Mouse (Mus musculus) gastrocnemius, postnatal 10 days (tissue): ENCODE data around the gene Fgfrl1. TPM values are rescaled to one million over a fixed set of nuclear protein-coding genes. Genes with fewer than 3 reads are reported as not detected.
"Not testable (repeated sequence)": the region's sequence is repeated elsewhere in the genome, so short reads cannot be mapped to it uniquely, and the experiment has no call there.

ENCODE experiments used
- DNase-seq: peaks from one replicate; pipeline ENCODE4 v3.0.0; 2021; ENCODE audit warnings: mixed read lengths
- total RNA-seq, 2 experiments: library from RNA; stranded (reverse); gene quantifications; 2 replicates each; pipeline ENCODE4 v1.2.3; 2021

Gene Fgfrl1
- total RNA-seq, 2 experiments from 2014 or later, result 67.3 to 80.5 TPM

DNA sequence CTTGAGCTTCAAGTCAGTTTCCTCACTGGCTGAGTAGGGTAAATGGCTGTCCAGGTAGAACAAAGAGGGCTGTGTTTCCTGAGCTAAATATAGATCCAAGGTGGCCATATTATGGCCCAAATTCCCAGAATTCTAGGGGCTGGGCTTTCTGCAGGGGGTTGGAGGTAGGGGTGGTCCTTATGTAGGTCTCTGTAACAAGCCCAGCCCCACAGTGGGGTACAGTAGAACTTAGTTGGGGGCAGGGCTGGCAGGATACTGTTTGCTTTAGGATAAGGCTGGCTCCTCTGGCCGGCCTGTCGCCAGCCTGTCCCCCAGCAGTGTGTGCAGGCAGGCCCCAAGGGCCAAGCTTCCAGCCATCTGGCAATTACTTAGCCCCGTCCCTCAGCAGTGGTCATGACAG is 8.2 kb downstream of the Fgfrl1 start:
- no peak for DNase-seq

DNA sequence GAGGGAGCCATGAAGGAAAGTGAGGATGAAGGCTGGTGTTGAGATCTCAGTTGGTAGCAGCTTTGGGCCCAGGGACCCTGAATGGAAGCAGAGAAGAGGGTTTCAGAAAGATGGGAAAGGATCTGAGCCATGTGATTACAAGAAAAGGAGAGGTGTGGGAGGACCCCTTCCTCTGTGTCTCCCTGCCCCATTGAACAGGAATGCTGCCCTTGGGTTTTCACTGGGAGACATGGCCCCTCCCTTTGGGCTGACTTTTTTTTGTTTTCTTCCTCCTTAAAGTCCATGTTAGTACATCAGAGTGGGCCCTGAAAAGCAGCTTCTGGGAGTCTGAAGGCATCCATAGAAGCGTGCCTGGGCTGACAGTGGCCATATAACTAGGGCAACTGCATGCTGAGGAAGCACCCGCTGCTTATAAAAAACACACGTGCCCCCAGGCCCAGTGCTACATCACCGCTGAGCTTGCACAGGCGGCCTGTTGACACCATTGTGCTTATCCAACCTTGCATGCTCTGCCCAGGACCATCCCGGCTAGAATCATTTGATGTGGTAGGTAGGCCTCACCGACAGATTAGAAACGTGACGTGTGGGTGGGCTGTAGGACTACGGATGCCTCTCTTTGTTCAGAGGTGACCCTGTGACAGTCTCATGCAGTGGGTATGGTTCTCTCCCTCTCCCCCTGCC is 9.3 kb downstream of the Fgfrl1 start:
- DNase-seq, result no peak

DNA sequence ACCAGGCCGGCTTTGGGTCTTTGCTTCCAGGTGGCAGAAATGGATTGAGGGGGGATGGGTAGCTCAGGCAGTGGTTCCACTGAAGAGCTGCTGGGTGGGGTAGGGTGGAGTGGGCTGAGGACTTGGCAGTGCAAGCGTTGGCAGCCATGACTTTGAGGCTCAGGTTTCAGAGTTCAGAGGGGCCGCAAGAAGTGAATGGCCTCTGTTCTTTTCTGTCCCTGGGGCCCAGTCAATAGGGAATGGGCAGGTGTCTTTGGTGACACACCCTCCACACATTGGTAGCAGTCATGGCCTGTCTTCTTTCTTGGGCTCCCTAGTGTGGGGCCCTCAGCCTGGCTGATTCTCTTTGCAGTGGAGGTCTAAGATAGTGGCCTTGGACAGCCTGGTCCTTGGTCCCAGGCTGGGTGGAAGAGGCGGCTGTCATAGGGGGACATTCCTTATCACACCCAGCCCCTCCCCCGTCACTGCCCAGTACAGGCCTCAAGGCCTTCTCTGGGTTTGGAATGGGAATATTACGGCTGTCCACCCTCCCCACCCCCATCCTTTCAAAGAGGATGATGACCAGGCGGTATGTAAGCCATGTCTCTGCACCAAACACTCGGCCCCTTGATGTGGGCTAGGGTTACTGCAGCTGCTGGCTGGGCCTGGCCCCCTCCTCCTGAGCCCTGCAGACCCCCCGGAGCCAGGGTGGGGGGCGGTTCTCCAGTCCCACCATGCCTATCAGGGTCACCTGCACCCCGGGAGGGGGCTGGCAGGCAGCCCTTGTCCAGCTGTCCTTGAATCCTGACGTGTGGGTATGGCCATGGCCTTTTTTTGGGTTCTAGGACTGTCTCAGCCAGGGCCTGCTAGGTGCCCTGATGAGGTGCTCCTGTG is 11.8 kb downstream of the Fgfrl1 start:
- DNase-seq, result no peak

DNA sequence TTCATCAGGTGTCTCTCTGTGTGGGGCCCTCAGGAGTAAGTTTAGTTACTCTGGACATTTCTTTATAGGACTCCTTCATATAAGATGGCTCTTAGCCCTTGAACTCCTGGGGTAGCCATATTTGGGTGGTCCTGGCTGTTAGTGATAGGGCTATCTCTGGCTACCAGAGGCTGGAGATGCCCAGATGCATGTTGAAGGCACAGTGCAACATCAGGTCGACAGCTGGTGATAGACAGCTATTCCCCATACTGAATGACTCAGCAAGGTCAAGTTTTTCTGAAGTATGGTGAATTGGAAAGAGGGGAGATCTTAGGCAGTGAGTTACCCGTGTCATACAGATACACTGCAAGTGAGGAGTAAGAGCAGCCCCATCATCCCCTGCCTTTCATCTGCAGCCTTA is 15.6 kb downstream of the Fgfrl1 start:
- DNase-seq, result no peak

DNA sequence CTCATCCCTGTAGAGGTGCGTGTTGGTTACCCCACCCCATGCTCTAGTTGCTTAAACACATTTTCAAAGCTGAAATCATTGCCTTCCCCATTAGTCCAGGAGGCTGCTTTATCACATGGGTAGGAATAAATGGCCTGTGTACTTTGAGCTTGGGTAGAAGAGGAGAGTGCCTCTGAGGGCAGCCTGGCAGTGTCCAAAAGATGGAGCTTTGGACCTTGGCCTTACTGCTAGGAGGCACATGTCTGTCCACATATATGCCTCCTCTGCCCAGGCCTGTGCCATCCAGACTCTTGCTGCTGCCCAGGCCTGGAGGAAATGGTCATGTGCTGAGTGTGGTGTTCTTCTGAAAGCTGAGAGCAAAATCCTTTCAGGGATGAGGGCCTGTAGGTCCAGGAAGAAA is 16.2 kb downstream of the Fgfrl1 start:
- no peak for DNase-seq

DNA sequence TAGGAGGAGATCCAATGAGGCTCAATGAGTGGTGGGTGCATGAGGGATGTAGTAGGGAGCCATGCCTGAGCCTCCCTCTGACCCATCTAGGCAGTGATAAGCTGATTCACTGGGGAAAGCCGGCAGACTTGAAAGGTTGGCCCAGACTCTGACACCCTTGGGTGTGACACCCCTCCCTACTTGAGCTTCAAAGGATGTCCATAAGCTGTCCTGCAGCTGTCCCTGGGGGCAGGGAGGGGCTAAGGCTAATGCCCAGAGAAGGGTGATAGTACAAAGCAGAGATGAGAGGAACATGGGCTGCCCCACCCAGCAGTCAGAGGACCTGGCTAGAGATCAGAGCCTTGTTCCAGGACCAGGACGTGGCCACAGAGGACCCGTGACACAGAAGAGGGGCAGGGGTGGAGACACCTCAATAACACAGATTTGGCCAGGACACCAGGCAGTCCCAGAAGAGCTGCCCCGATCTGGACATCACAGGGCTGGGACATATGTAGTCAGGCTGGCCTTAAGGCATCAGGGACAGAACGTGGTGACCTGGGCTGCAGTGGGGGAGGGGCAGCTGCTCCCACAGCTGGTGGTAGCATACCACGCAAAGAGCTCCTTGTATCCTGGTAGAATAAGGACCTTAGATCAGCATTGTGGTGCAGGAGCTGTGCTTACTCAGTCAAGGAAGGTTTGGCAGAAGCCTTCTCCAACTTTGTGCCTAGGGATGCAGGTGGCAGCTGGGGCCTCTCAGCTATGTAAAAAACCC is 17.0 kb downstream of the Fgfrl1 start:
- no peak for DNase-seq

DNA sequence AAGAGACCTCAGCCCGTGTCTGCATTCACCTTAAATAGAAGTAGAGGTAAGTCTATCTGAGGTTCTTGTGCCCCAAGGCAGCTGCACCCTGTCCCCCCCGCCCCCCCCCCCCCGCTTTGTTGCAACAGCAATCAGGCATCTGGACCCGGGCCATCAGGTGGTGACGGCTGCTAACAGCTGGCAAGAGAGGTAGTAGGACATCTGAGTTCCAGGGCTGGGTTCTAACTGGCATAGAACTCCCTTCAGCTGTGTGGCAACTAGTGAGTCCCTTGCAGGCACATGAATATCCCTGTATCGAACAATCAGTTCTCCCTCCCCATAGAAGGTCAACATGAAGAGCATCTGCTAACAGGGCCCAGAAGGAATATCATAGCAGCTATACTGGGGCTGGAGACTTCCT is 19.8 kb downstream of the Fgfrl1 start:
- DNase-seq, result no peak

DNA sequence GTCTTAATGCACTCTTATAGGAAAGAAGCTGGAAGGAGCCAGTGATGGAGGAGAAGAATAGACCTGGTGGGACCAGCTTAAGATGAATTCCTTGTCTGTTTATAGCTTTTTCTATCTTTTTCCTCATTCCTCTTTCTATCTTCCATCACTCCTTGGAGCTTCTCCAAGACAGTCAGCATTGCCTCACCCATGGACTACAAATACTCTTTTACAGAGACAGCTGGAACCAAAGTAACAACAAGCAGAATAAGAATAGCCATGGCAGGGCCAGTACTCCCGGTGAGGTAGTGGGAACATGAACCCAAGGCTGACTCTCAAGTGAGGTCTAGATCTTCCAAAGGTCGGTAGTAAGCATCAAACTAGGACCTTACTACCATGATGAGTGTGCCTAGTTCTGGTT is 20.9 kb downstream of the Fgfrl1 start:
- DNase-seq, result no peak

DNA sequence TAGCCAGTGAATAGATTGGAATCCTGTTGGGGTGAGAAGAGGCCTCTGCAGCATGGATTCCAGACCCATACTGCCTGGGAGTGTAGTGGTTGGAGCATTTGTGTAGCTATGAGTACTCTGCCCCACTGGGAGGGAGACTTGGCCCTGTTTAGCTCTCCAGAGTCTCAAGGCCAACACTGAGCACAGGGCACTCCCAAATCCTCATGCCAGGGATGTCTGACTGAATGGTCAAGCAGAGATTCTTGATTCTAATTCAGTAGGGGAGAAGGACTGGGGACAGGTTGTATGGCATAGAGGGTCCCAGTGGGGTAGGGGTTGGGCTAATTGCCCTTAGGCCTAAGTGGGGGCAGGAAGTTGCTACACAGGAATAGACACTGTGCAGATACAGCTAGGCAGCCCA is 21.5 kb downstream of the Fgfrl1 start:
- no peak for DNase-seq

DNA sequence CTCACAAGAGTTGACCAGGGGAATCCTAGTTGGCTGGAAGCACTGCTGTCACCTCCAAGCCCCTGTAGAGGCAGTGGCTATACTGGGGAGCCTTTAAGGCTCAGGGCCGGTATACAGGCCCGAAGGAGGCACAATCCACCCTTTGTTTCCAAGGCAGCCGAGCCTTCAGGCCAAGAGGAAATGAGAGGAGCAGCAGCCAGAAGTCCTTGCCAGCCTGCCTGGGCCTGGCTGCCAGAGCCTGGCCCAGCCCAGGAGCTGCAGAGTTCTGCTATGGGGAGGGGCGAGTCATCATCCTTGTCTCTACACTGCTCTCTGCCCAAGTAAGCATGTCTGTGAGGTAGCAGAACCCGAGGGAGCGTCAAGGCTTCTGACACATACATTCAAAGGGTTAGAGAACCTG is 22.0 kb downstream of the Fgfrl1 start:
- no peak for DNase-seq

DNA sequence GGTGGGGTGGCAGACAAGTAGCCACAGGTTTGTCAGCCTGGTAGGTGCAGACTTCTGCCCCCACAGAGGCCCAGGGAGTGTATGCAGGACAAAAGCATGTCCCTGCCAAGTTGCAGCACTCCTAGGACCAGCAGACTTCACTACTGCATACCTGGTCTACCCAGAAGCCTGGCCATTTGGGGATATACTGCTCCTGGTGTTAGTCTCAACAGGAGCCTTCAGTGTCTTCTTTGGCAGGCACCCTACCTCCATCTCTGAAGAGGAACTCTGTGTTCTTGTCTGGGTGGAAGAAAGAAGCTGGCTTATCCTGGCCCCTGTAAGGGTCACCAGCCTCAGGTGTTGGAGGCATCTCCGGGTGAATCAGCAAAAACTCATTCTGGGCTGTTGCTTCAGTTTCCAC is 23.8 kb downstream of the Fgfrl1 start:
- DNase-seq, result no peak

DNA sequence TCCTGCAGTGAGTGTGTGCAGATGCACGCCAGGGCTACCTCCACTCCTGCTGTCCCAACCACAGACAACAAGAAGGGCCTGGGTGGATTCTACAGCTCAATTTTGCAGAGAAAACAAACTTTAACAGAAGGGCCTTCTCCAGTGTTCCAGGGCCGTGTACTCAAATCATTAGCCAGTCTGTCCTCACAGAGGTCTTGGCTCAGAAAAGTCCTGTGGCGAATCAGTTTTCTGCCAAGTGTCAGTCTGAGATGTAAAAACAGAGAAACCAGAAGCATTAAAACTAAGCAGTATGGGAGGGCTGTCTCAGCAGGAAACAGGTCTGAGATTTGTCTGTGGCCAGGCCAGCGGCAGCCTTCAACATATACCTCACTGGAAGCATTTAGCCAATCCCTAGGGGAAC is 25.9 kb downstream of the Fgfrl1 start:
- DNase-seq, result no peak

DNA sequence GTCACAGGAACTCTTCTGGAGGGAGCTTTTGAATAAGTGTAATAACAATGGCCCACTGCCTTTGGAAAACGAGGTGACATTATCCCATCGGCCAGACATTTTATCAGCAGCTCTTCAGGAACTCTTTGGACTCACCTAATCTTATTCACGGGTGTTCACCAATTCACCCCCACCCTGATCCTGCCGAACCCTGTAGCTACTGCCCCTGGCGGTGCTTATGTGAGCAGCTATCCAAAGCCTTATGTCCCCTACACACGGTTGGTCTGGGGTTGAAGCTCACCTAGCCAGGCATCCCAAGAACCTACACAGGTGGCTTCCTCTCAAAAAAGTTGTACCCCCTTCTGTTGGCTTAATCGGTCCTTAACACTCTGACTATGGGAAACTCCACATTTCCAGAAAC is 27.6 kb downstream of the Fgfrl1 start:
- no peak for DNase-seq

DNA sequence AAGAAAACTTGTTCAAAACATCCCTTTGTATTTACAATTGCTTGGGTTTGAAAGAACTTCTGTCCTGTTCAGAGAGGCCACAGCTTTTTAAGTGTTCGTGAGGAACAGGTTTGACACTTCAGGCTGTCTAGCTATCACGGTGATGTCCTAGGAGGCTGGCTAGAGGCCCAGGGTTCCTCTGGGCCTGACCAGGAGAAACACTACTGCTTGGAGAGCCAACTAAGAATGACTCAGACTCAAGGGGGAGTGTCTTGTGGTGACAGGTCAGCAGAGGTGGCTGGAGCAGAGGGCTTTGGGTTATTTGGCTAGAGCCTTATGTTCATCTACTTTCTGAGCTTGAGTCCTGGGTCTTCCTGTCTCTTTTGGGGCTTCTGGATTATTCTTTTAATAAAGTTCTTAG is 31.8 kb downstream of the Fgfrl1 start:
- no peak for DNase-seq

DNA sequence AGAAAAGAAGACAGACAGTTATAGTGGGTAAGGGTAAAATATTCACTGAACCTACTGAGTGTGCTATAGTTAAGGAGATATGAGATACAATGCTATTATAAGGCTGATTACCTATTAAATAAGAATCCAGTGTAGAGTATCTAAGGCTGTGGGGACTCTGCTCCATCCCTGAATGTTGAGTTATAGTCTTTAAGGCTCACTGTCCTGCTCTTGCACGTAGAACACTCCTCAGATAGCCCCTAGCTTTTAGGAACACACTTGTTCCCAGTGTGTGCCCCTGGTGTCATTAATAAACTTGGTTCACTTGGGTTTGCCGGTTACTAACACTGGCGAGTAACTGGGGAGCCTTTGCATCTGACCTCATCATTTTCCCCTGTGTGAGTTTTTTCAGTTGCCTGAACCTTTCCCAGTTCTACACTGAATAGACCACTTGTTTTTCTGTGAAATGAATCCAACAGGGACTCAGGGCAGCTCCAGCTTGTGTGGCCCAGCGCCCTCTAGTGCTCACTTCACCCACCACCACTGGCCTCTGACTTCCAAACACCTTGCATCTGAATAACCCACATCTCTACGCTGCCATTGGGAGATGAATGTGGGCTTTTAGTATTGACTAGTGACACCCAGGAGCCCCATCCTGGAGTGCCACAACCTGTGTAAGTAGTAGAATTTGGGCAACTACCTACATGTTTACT is 34.5 kb downstream of the Fgfrl1 start:
- peak; percentile 73 for DNase-seq

DNA sequence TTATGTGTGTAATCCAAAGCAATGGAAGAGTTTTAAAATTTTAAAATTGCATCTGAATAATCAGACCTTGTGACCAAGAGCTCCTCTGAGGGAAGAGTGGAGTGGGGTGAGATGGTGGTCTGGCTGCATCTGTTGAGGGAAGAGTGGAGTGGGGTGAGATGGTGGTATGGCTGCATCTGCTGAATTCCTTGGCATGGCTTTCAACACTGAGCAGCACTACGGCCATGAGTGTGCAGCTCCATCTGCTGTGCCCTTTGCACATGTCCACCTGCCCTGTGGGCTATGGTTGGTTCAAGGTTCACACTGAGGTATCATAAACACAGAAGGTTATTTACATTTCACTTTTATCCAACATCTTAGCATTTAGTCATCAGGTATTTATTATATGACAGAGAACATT is 35.2 kb downstream of the Fgfrl1 start:
- no peak for DNase-seq

DNA sequence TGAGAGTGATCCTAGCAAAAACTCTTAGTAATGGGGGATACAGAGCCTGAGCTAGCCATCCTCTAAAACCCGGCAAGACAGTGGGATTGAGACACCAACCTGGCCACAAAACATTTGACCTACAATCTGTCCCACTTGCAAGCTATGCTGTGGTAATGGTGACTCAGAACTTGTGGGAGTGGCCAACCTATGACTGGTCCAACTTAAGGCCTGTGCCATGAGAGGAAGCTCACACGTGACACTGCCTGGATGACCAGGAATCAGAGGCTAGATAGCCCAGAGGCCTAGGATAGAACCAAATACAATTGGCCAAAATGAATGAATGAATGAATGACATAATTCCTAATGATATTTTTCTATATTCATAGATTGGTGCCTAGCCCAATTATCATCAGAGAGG is 49.7 kb downstream of the Fgfrl1 start:
- no peak for DNase-seq

DNA sequence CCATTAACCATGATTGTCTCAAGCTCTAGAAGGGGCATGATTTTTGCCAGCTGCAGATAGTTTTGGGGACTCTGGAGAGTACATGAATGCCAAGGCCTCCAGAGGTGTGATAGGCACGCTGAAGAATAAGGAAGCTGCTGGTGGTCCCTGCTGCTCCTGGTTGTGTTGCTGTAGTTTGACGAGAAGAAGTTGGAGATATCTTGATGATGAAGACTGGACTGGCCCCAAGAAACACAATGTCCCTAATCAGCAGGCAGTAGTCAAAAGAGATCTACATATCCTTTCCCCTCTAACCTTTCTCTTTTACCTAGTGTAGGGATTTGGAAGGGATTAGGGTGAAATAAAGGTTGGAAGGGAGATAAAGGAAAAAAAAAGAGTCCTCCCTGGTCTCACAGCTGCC is 50.4 kb downstream of the Fgfrl1 start:
- no peak for DNase-seq

DNA sequence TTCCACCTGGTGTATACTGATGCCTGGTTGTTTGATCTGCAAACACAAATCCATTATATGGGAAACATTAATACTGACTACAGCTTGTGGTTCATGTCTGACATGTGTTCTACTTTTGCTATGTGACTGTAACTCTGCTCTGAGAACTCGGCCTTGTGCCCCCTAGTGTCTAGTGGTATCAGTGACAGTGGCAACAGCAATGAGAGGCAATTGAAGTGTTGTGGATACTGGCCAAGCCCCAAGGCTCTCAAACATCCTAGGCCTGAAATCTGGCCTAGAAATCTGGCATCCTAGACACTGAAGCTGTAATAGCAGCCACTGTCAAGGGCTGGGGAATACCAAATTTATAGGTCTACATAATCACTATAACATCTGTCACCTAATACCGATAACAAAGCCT is 51.7 kb downstream of the Fgfrl1 start:
- DNase-seq, result no peak

DNA sequence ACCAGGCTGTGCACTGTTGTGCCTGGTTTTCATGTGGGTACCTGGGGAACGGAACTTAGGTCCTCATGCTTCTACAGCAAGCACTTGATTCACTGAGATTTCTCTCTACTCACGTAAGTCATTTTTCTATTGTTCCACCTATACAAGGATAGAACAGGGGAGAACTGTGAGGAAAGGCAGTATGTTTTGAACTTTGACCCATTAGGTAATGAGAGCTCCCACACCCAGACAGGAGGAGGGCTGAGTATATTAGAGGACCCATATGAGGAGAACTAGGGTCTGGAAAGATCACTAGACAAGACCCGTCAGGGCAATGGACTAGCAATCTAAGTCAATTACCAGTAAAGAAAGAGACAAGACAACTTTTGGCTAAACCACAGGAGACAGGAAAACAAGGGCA is 52.4 kb downstream of the Fgfrl1 start:
- DNase-seq, result no peak

DNA sequence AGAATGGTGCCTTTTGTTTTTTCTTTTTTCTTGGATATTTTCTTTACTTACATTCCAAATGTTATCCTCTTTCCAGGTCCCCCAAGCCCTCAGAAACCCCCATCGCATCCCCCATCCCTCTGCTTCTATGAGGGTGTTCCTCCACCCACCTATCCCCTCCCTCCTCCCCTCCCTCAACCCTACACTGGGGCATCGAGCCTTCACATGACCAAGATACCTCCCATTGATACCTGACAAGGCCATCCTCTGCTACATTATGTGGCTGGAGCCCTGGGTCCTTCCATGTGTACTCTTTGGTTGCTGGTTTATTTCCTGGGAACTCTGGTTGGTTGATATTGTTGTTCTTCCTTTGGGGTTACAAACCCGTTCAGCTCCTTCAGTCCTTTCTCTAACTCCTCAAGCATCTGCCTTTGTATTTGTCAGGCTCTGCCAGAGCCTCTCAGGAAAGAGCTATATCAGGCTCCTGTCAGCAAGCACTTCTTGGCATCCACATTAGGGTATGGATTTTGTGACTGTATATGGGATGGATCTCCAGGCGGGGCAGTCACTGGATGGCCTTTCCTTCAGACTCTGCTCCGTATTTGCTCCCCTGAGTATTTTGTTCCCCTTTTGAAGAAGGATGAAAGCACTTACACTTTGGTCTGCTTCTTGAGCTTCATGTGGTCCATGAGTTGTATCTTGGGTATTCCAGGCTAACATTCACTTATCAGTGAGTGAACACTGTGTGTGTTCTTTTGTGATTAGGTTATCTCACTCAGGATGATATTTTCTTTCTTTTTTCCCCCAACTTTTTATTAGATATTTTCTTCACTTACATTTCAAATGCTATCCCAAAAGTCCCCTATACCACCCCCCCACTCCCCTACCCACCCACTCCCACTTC is 58.4 kb downstream of the Fgfrl1 start:
- no peak for DNase-seq

DNA sequence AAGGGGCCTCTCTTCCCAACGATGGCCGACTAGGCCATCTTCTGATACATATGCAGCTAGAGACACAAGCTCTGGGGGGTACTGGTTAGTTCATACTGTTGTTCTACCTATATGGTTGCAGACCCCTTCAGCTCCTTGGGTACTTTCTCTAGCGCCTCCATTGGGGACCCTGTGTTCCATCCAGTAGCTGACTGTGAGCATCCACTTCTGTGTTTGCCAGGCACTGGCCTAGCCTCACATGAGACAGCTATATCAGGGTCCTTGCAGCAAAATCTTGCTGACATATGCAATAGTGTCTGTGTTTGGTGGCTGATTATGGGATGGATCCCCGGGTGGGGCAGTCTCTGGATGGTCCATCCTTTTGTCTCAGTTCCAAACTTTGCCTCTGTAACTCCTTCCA is 59.1 kb downstream of the Fgfrl1 start:
- not testable (repeated sequence) for DNase-seq
